Mouse (Mus musculus) cerebellum, adult 2 months (tissue): ENCODE results near the gene Cenpo. TPM values are rescaled to one million over a fixed set of nuclear protein-coding genes. Genes with fewer than 3 reads are reported as not detected.

Experiments
- DNase-seq, 2 experiments: peaks; one replicate each; pipeline ENCODE4 v3.0.0; 2021
- H3K27ac ChIP-seq: fragments of 200-500 bp; 2 replicates; pipeline ENCODE4 v1.5.1; 2012; ENCODE audit warnings: low read length, control low read depth, inconsistent platforms; ENCODE audit not compliant: insufficient read depth
- H3K27me3 ChIP-seq: fragments of 200-500 bp; 2 replicates; pipeline ENCODE4 v1.6.1; 2012; ENCODE audit warnings: inconsistent platforms, mild to moderate bottlenecking, low read length, moderate library complexity; ENCODE audit not compliant: control insufficient read depth, insufficient read depth
- H3K4me1 ChIP-seq: fragments of 200-500 bp; 2 replicates; pipeline ENCODE4 v1.6.1; 2011; ENCODE audit warnings: low read length; ENCODE audit not compliant: control insufficient read depth, insufficient read depth
- H3K4me3 ChIP-seq: fragments of 200-500 bp; replicated peaks from 2 replicates; pipeline ENCODE3; 2011; ENCODE audit warnings: mild to moderate bottlenecking, low read depth, low read length, control low read depth; ENCODE audit not compliant: insufficient read depth
- CTCF ChIP-seq: fragments of 200-500 bp; IDR thresholded peaks from 2 replicates; pipeline ENCODE4 v1.5.1; 2011; ENCODE audit warnings: low read depth, mild to moderate bottlenecking, control low read depth, low read length, moderate library complexity, borderline replicate concordance; ENCODE audit not compliant: insufficient read depth
- POLR2A ChIP-seq: fragments of 200-500 bp; IDR thresholded peaks from 2 replicates; pipeline ENCODE4 v1.6.1; 2011; ENCODE audit warnings: low read length, control low read depth, borderline replicate concordance; ENCODE audit not compliant: insufficient read depth
- WGBS: fragments of 180-500 bp; shearing (Covaris S2); methylation state at CpG from one replicate; pipeline ENCODE4 v1.1.7; 2018; 5-methylcytosine and 5-hydroxymethylcytosine counted together
- polyA plus RNA-seq: library from polyadenylated mRNA; depleted of rRNA; stranded (reverse); fragments of >200 nt; gene quantifications from 2 replicates; pipeline ENCODE4 v1.2.3, GENCODE M21; 2012; rRNA removed

The Cenpo gene
- 10.4 and 11.3 TPM in 2 replicates for polyA plus RNA-seq

GRCm38 (mm10) chr12:4233572-4234508 is at the start of gene Cenpo, which contains the start of gene Ptrhd1:
Gene Cenpo, minus strand, starts transcription at chr12:4234294.
Gene Ptrhd1, plus strand, starts transcription at chr12:4234027.
- peaks cover 4% of the 10 kb centered on the region; the same call in 1 of the 2 replicates for H3K4me1 ChIP-seq
- peak within 1 kb of the TSS; percentile 97 for H3K27ac ChIP-seq
- H3K27me3 ChIP-seq = no peaks in the 10 kb centered on the region
- H3K4me3 ChIP-seq = peak within 1 kb of the TSS; percentile 88
- TF ChIP-seq CTCF (no peak), POLR2A (peak; percentile 77)
- DNase-seq = peak; percentile 97 to 98
- WGBS = under 1% methylated on average over 50 of the region's 50 CpGs

- no peak overlapping the region for H3K27ac ChIP-seq
- TF ChIP-seq CTCF = no peak
- no peak for TF ChIP-seq POLR2A
- no peak for DNase-seq
- H3K27me3 ChIP-seq = no peaks in the 10 kb centered on the region
- H3K4me1 ChIP-seq = no peaks in the 10 kb centered on the region
- H3K4me3 ChIP-seq = no peak overlapping the region
- WGBS = 97% methylated on average over 3 of the region's 3 CpGs
Observed at GRCm38 (mm10) chr12:4279878-4280277, 45.8 kb upstream of the Cenpo start.

- no peaks in the 10 kb centered on the region for H3K27me3 ChIP-seq
- H3K4me3 ChIP-seq = no peak overlapping the region
- no peak overlapping the region for H3K27ac ChIP-seq
- 94% methylated on average over 3 of the region's 3 CpGs for WGBS
- no peak for DNase-seq
- TF ChIP-seq POLR2A (no peak), CTCF (no peak)
- no peaks in the 10 kb centered on the region; the same call in 1 of the 2 replicates for H3K4me1 ChIP-seq
Observed at GRCm38 (mm10) chr12:4278978-4279755, 45.1 kb upstream of the Cenpo start.

- 22% methylated on average over 6 of the region's 6 CpGs for whole genome bisulfite sequencing
- H3K4me1 ChIP-seq = no peaks in the 10 kb centered on the region; the same call in 1 of the 2 replicates
- H3K4me3 ChIP-seq = no peak overlapping the region
- no peak for TF ChIP-seq POLR2A
- peak; percentile 35; the same call in 1 of the 2 replicates for TF ChIP-seq CTCF
- DNase-seq = peak; percentile 31 to 38
- H3K27me3 ChIP-seq = no peaks in the 10 kb centered on the region
- H3K27ac ChIP-seq = no peak overlapping the region
Observed at GRCm38 (mm10) chr12:4271078-4271477, 37.0 kb upstream of the Cenpo start.

- no peaks in the 10 kb centered on the region for H3K27me3 ChIP-seq
- no peak for DNase-seq
- WGBS = 93% methylated on average over 4 of the region's 4 CpGs
Observed at GRCm38 (mm10) chr12:4267765-4268164, 33.7 kb upstream of the Cenpo start.

GRCm38 (mm10) chr12:4252742-4253655 is 18.9 kb upstream of the Cenpo start:
- Histone ChIP-seq H3K4me3 (no peak overlapping the region), H3K27me3 (no peaks in the 10 kb centered on the region), H3K4me1 (peaks cover 2% of the 10 kb centered on the region; the same call in 1 of the 2 replicates), H3K27ac (no peak overlapping the region)
- no peak for TF ChIP-seq POLR2A
- DNase-seq = no peak
- WGBS = 94% methylated on average over 16 of the region's 16 CpGs

More at GRCm38 (mm10) chr12:4267765-4268164, 33.7 kb upstream of the Cenpo start:
- Histone ChIP-seq H3K4me1 (no peaks in the 10 kb centered on the region), H3K4me3 (no peak overlapping the region), H3K27ac (no peak overlapping the region)
- TF ChIP-seq POLR2A = no peak
- TF ChIP-seq CTCF = no peak

GRCm38 (mm10) chr12:4249786-4250185 is 15.7 kb upstream of the Cenpo start:
- peak overlapping the region; percentile 82 for H3K27ac ChIP-seq
- H3K4me1 ChIP-seq = peaks cover 2% of the 10 kb centered on the region; the same call in 1 of the 2 replicates
- TF ChIP-seq POLR2A (no peak), CTCF (peak; percentile 32; the same call in 1 of the 2 replicates)
- peak; percentile 75 to 79 for DNase-seq
- 16% methylated on average over 6 of the region's 6 CpGs for WGBS
- H3K27me3 ChIP-seq = no peaks in the 10 kb centered on the region
- H3K4me3 ChIP-seq = no peak overlapping the region
